Comparison of ENCODE assay signal across 26 mouse cellular contexts in genomic region chr1:178924492-178925183, GRCm38 (mm10).
DNase-seq lines count a peak whose midpoint lies in the region; ATAC-seq and TF ChIP-seq lines count a peak whose summit lies in the region.
"Had no signal": no experiment of that assay in that cellular context is flagged by ENCODE, and none has a peak within 500 bp of the region (broad histone marks: within the 10 kb centered on the region; RNA-seq: fewer than 3 reads in every experiment).

No protein-coding gene starts in this region.

- no peak for TF ChIP-seq CTCF in CH12.LX (conservative IDR thresholded peaks at IDR 0.05 in 1 of 2, IDR thresholded peaks at IDR 0.05 in 1 of 2; ENCODE audit: low read depth in 2 of 2, low read length in 2 of 2)

- no peak for TF ChIP-seq EP300 in CH12.LX (IDR thresholded peaks at IDR 0.05; ENCODE audit: low read length)

- H3K36me3 ChIP-seq in neural tube, embryonic 13.5 days = peaks cover 10% of the 10 kb centered on the region
- peaks cover 10% of the 10 kb centered on the region for H3K36me3 ChIP-seq in neural tube, embryonic 15.5 days
- no peaks in the 10 kb centered on the region for H3K36me3 ChIP-seq in CH12.LX (replicated peaks in 1 of 2; ENCODE audit: control insufficient read depth in 1 of 2, insufficient read depth in 1 of 2, low read length in 1 of 2)
- no peaks in the 10 kb centered on the region for H3K36me3 ChIP-seq in stomach, embryonic 15.5 days
- H3K36me3 ChIP-seq: forebrain, embryonic 12.5 days; midbrain, embryonic 10.5 days had no signal

- H3K9ac ChIP-seq in neural tube, embryonic 13.5 days = no peak overlapping the region
- H3K9ac ChIP-seq in neural tube, embryonic 15.5 days (replicated peaks) = no peak overlapping the region
- no peak overlapping the region for H3K9ac ChIP-seq in CH12.LX (ENCODE audit: insufficient read depth, low read depth)
- no peak overlapping the region for H3K9ac ChIP-seq in stomach, embryonic 15.5 days
- H3K9ac ChIP-seq: embryonic facial prominence, embryonic 15.5 days; forebrain, embryonic 12.5 days; forebrain, postnatal 0 days; limb, embryonic 13.5 days; neural tube, embryonic 12.5 days had no signal

- H3K27me3 ChIP-seq in neural tube, embryonic 13.5 days = no peaks in the 10 kb centered on the region
- no peaks in the 10 kb centered on the region for H3K27me3 ChIP-seq in neural tube, embryonic 15.5 days (replicated peaks)
- H3K27me3 ChIP-seq in CH12.LX (replicated peaks) = no peaks in the 10 kb centered on the region
- H3K27me3 ChIP-seq in stomach, embryonic 15.5 days (replicated peaks) = no peaks in the 10 kb centered on the region
- H3K27me3 ChIP-seq: embryonic facial prominence, embryonic 15.5 days; forebrain, embryonic 12.5 days; limb, embryonic 13.5 days; neural tube, embryonic 12.5 days had no signal

- no peak for TF ChIP-seq RAD21 in CH12.LX (IDR thresholded peaks at IDR 0.05; ENCODE audit: low read depth, low read length)

- H3K4me2 ChIP-seq in neural tube, embryonic 13.5 days = no peak overlapping the region
- H3K4me2 ChIP-seq in neural tube, embryonic 15.5 days = no peak overlapping the region
- no peak overlapping the region for H3K4me2 ChIP-seq in CH12.LX (ENCODE audit: insufficient read depth, low read depth, poor library complexity, severe bottlenecking)
- H3K4me2 ChIP-seq in stomach, embryonic 15.5 days = no peak overlapping the region
- H3K4me2 ChIP-seq: embryonic facial prominence, embryonic 15.5 days; forebrain, embryonic 12.5 days; limb, embryonic 13.5 days; liver, embryonic 11.5 days; neural tube, embryonic 12.5 days had no signal

- ATAC-seq in neural tube, embryonic 13.5 days (ENCODE audit: low read depth) = no peak
- ATAC-seq in neural tube, embryonic 15.5 days (ENCODE audit: low FRiP score) = no peak
- ATAC-seq in granulocyte monocyte progenitor cell, adult 5-6 weeks (replicated peaks; ENCODE audit: poor library complexity, severe bottlenecking) = peak; percentile 95
- ATAC-seq in stomach, embryonic 15.5 days (ENCODE audit: insufficient read depth, low FRiP score, low read depth) = peak; percentile 22; the same call in 1 of the 2 replicates
- ATAC-seq: forebrain, postnatal 0 days; hindbrain, embryonic 16.5 days had no signal

- H3K4me1 ChIP-seq in neural tube, embryonic 13.5 days (replicated peaks) = peaks cover 11% of the 10 kb centered on the region
- H3K4me1 ChIP-seq in neural tube, embryonic 15.5 days = 0 out of 2 replicates have a peak, but pooled peaks cover 6% of the 10 kb centered on the region
- peaks cover 0 to 13% of the 10 kb centered on the region in 2 experiments; a peak in 2 of 4 replicates for H3K4me1 ChIP-seq in CH12.LX (ENCODE audit: control insufficient read depth in 1 of 2, insufficient read depth in 2 of 2)
- H3K4me1 ChIP-seq in stomach, embryonic 15.5 days = no peaks in the 10 kb centered on the region
- H3K4me1 ChIP-seq: embryonic facial prominence, embryonic 15.5 days; forebrain, embryonic 12.5 days; limb, embryonic 13.5 days; midbrain, embryonic 10.5 days; neural tube, embryonic 12.5 days had no signal

- H3K27ac ChIP-seq in neural tube, embryonic 13.5 days (replicated peaks) = 0 out of 2 replicates have a peak overlapping the region, but pooled peaks have one; percentile 9
- no peak overlapping the region for H3K27ac ChIP-seq in neural tube, embryonic 15.5 days (replicated peaks)
- H3K27ac ChIP-seq in CH12.LX (ENCODE audit: insufficient read depth, low read depth) = no peak overlapping the region
- no peak overlapping the region for H3K27ac ChIP-seq in stomach, embryonic 15.5 days
- H3K27ac ChIP-seq: embryonic facial prominence, embryonic 15.5 days; forebrain, embryonic 12.5 days; limb, embryonic 13.5 days; macrophage; midbrain, embryonic 10.5 days; neural tube, embryonic 12.5 days had no signal

- 73% methylated on average over 8 of the region's 8 CpGs for WGBS in neural tube, embryonic 13.5 days
- 71% methylated on average over 8 of the region's 8 CpGs for WGBS in neural tube, embryonic 15.5 days
- 59% methylated on average over 8 of the region's 8 CpGs for WGBS in stomach, embryonic 15.5 days

- no peak for TF ChIP-seq POLR2A in CH12.LX (IDR thresholded peaks at IDR 0.05; ENCODE audit: low read depth, low read length)

- H3K4me3 ChIP-seq in neural tube, embryonic 13.5 days = no peak overlapping the region
- H3K4me3 ChIP-seq in neural tube, embryonic 15.5 days (replicated peaks) = no peak overlapping the region
- H3K4me3 ChIP-seq in CH12.LX (replicated peaks in 1 of 3; ENCODE audit: low read depth in 2 of 3, low read length in 2 of 3, poor library complexity in 1 of 3) = no peak overlapping the region
- H3K4me3 ChIP-seq in stomach, embryonic 15.5 days (replicated peaks) = no peak overlapping the region
- H3K4me3 ChIP-seq: embryonic facial prominence, embryonic 15.5 days; forebrain, embryonic 12.5 days; limb, embryonic 13.5 days; midbrain, embryonic 10.5 days; myocyte; neural tube, embryonic 12.5 days had no signal

- in situ Hi-C loops in CH12.LX (cut with MboI; ENCODE audit: low pct_ligation_motif_present, low pct_unique_long_range_greater_than_20kb, low sequenced_read_pairs) = no loop called here

- dilution Hi-C loops in CH12.LX (cut with MboI; ENCODE audit: extremely low pct_ligation_motif_present, extremely low pct_unique_long_range_greater_than_20kb, low sequenced_read_pairs) = no loop called here

- DNase-seq in CH12.LX (ENCODE audit: extremely low read depth) = peak; percentile 43
- no peak for DNase-seq in adrenal gland, adult 2 months
- no peak for DNase-seq in ovary, postnatal 10 days (ENCODE audit: low spot score)
- DNase-seq: adrenal gland, postnatal 25 days; cerebellum, adult 18-20 months; cerebellum, postnatal 10 days; forebrain, postnatal 0 days; gastrocnemius, postnatal 10 days; heart, postnatal 14 days; kidney, adult 11 months; kidney, postnatal 14 days; right cerebral cortex, postnatal 25 days; thymus, postnatal 14 days had no signal

- H3K9me3 ChIP-seq in neural tube, embryonic 13.5 days = no peaks in the 10 kb centered on the region
- H3K9me3 ChIP-seq in neural tube, embryonic 15.5 days (replicated peaks) = no peaks in the 10 kb centered on the region
- no peaks in the 10 kb centered on the region for H3K9me3 ChIP-seq in CH12.LX (replicated peaks; ENCODE audit: low read length)
- H3K9me3 ChIP-seq in stomach, embryonic 15.5 days = no peaks in the 10 kb centered on the region
- H3K9me3 ChIP-seq: embryonic facial prominence, embryonic 15.5 days; forebrain, embryonic 12.5 days; limb, embryonic 13.5 days; midbrain, embryonic 10.5 days; neural tube, embryonic 12.5 days had no signal

- H3K79me2 ChIP-seq in CH12.LX (replicated peaks; ENCODE audit: control insufficient read depth, extremely low read depth, insufficient read depth, poor library complexity, severe bottlenecking) = no peaks in the 10 kb centered on the region

TF ChIP-seq in CH12.LX, 34 proteins besides CTCF, POLR2A, EP300 and RAD21:
- TF ChIP-seq IRF4 (IDR thresholded peaks at IDR 0.05; ENCODE audit: low read depth, low read length) (no peak), MAFK (IDR thresholded peaks at IDR 0.05; ENCODE audit: insufficient replicate concordance, low read length) (no peak), HCFC1 (IDR thresholded peaks at IDR 0.05; ENCODE audit: low read depth, low read length) (no peak), CHD2 (IDR thresholded peaks at IDR 0.05; ENCODE audit: low read length) (no peak), KAT2A (IDR thresholded peaks at IDR 0.05; ENCODE audit: insufficient replicate concordance, low read length) (no peak), ZNF384 (IDR thresholded peaks at IDR 0.05; ENCODE audit: low read depth, low read length) (no peak), POLR2AphosphoS2 (IDR thresholded peaks at IDR 0.05; ENCODE audit: low read depth, low read length) (no peak), MAX (IDR thresholded peaks at IDR 0.05; ENCODE audit: low read length) (no peak), MXI1 (IDR thresholded peaks at IDR 0.05; ENCODE audit: low read depth, low read length) (no peak), GABPA (IDR thresholded peaks at IDR 0.05; ENCODE audit: insufficient replicate concordance, low read depth, low read length) (no peak), ELF1 (IDR thresholded peaks at IDR 0.05; ENCODE audit: low read depth, low read length) (no peak), USF1 (IDR thresholded peaks at IDR 0.05; ENCODE audit: low read depth, low read length) (no peak), SIN3A (IDR thresholded peaks at IDR 0.05; ENCODE audit: low read length) (no peak), BHLHE40 (IDR thresholded peaks at IDR 0.05; ENCODE audit: low read depth, low read length) (no peak), TBP (conservative IDR thresholded peaks at IDR 0.05; ENCODE audit: low read depth, low read length) (no peak), ZKSCAN1 (IDR thresholded peaks at IDR 0.05; ENCODE audit: borderline replicate concordance, low read depth, low read length) (no peak), ZC3H11A (IDR thresholded peaks at IDR 0.05; ENCODE audit: low read depth, low read length) (no peak)

Comparison
In these comparisons a context has a peak if more than half of its experiments do, and no peak if none do; other contexts are left out.
1. ATAC-seq: peak in granulocyte monocyte progenitor cell, adult 5-6 weeks (single experiment) and stomach, embryonic 15.5 days (single experiment); none in neural tube, embryonic 13.5 days (single experiment) and neural tube, embryonic 15.5 days (single experiment).